Mouse (Mus musculus) hindbrain, embryonic 14.5 days (tissue): ENCODE measurements at regions not wholly inside any gene's neighbourhood (a gene's known extent, or its start where the extent isn't known, plus 50 kb on each side); places are given as distances from the start of the nearest gene placed in this dataset.

ENCODE experiments used
- ATAC-seq: fragments of 200-750 bp; cut with Nextera tagmentation; 2 replicates; pipeline ENCODE4 v1.8.0; 2017; ENCODE audit warnings: moderate number of reproducible peaks, mild to moderate bottlenecking, moderate TSS enrichment, moderate library complexity; ENCODE audit not compliant: low FRiP score
- DNase-seq: peaks from one replicate; pipeline ENCODE4 v3.0.0-alpha.2; 2015; ENCODE audit warnings: low spot score
- H3K27ac ChIP-seq: fragments of 300-500 bp; sonication (generic); 2 replicates; pipeline ENCODE4 v1.5.1; 2014; ENCODE audit warnings: mild to moderate bottlenecking, moderate library complexity
- H3K27me3 ChIP-seq: fragments of 300-500 bp; sonication (generic); 2 replicates; pipeline ENCODE4 v1.6.1; 2014; ENCODE audit warnings: mild to moderate bottlenecking, low read length, mixed read lengths; ENCODE audit not compliant: control insufficient read depth, insufficient read depth
- H3K36me3 ChIP-seq: fragments of 300-500 bp; sonication (generic); replicated peaks from 2 replicates; pipeline ENCODE4 v1.6.1; 2014; ENCODE audit not compliant: control insufficient read depth, insufficient read depth
- H3K4me1 ChIP-seq: fragments of 300-500 bp; sonication (generic); replicated peaks from 2 replicates; pipeline ENCODE4 v1.6.1; 2014; ENCODE audit warnings: antibody characterized with exemption, low read length, mixed read lengths; ENCODE audit not compliant: control insufficient read depth, insufficient read depth
- H3K4me2 ChIP-seq: fragments of 300-500 bp; sonication (generic); replicated peaks from 2 replicates; pipeline ENCODE4 v1.6.1; 2014; ENCODE audit warnings: mild to moderate bottlenecking, moderate library complexity
- H3K4me3 ChIP-seq: fragments of 300-500 bp; sonication (generic); replicated peaks from 2 replicates; pipeline ENCODE4 v1.5.1; 2014; ENCODE audit warnings: mild to moderate bottlenecking, low read length
- H3K9ac ChIP-seq: fragments of 300-500 bp; sonication (generic); 2 replicates; pipeline ENCODE4 v1.6.1; 2014
- H3K9me3 ChIP-seq: fragments of 300-500 bp; sonication (generic); 2 replicates; pipeline ENCODE4 v1.6.1; 2016; ENCODE audit warnings: low read length; ENCODE audit not compliant: control insufficient read depth

DNA sequence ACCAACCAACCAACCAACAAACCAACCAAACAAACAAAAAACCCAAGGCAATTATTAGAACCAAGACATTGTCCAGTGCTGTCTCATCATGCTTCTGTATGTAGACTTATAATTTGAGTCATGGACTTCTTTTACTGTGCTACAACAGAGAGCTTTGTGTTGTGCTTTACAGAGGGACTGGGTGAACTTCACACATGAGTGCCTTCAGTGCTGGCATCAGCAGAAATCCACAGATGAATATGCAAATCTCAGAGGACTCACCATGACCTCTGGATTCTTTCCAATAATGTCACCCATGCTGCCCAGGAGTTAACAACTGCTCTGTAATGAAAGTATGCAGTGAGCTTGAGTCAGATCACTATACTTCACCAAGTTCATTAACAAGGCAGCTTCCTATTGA, 76.7 kb upstream of the Grm3 start:
- no peaks in the 10 kb centered on the region for H3K4me1 ChIP-seq
- DNase-seq, result no peak
- no peak overlapping the region for H3K9ac ChIP-seq
- no peaks in the 10 kb centered on the region for H3K9me3 ChIP-seq
- no peaks in the 10 kb centered on the region for H3K36me3 ChIP-seq
- no peaks in the 10 kb centered on the region for H3K27me3 ChIP-seq
- H3K4me3 ChIP-seq, result no peak overlapping the region
- H3K27ac ChIP-seq, result no peak overlapping the region
- no peak for ATAC-seq
- H3K4me2 ChIP-seq, result no peak overlapping the region

DNA sequence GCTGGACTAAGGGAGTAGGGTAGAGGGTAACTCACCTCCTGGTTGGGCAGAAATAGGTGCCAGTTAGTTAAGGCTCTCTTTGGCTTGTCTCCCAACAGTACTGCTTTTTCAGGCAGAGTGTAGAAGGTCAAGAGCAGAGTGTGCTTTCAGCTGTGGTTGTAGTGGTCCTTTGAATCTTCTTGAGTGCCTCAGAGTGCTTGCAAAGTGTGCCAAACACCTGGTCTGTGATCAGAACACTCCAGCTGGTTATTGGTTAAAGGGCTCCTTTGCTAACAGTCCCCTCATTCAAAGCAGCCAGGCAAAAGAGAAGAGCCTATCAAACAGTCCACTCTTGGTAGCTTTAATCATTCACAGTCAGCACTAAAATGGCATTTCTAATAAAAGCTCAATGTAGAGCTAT, 56.1 kb upstream of the Grm3 start:
- ATAC-seq (no peak), DNase-seq (no peak)

More for the DNA sequence above, 56.1 kb upstream of the Grm3 start:
- Histone ChIP-seq H3K4me2 (no peak overlapping the region), H3K9ac (no peak overlapping the region), H3K9me3 (no peaks in the 10 kb centered on the region), H3K27ac (no peak overlapping the region), H3K27me3 (no peaks in the 10 kb centered on the region), H3K36me3 (no peaks in the 10 kb centered on the region), H3K4me3 (no peak overlapping the region), H3K4me1 (no peaks in the 10 kb centered on the region)
